Mouse (Mus musculus): Measurements from ENCODE around the gene Nol3.

- TF ChIP-seq CTCF (IDR thresholded peaks at IDR 0.05; ENCODE audit: borderline replicate concordance, insufficient read depth, low read depth, low read length): no peak
- no peak for TF ChIP-seq POLR2A (IDR thresholded peaks at IDR 0.05; ENCODE audit: borderline replicate concordance, insufficient read depth, low read length)
These were observed 18.4 kb upstream of the Nol3 start for GRCm38 (mm10) chr8:105257318-105258114.

All from cerebellum, adult 2 months (tissue).